Mouse (Mus musculus) kidney, postnatal 0 days (tissue): ENCODE measurements around the gene Gstm5. TPM values are rescaled to one million over a fixed set of nuclear protein-coding genes. Genes with fewer than 3 reads are reported as not detected.
A peak's percentile ranks its signal among the peaks of the same experiment; 100 is the strongest.

ENCODE experiments used
- ATAC-seq: fragments of 200-750 bp; cut with Nextera tagmentation; replicated peaks from 2 replicates; pipeline ENCODE4 v1.8.0; 2017; ENCODE audit warnings: low read depth, moderate number of reproducible peaks, moderate TSS enrichment, moderate library complexity; ENCODE audit not compliant: low FRiP score
- DNase-seq: peaks from one replicate; pipeline ENCODE4 v3.0.0-alpha.2; 2016; ENCODE audit warnings: low spot score
- H3K27ac ChIP-seq: fragments of 300-500 bp; sonication (generic); 2 replicates; pipeline ENCODE4 v1.5.1; 2014; ENCODE audit warnings: mild to moderate bottlenecking
- H3K27me3 ChIP-seq: fragments of 300-500 bp; sonication (generic); 2 replicates; pipeline ENCODE4 v1.6.1; 2014; ENCODE audit warnings: low read length, mixed read lengths; ENCODE audit not compliant: insufficient read depth
- H3K36me3 ChIP-seq: fragments of 300-500 bp; sonication (generic); 2 replicates; pipeline ENCODE4 v1.6.1; 2014; ENCODE audit warnings: low read length, mixed read lengths; ENCODE audit not compliant: insufficient read depth
- H3K4me1 ChIP-seq: fragments of 300-500 bp; sonication (generic); replicated peaks from 2 replicates; pipeline ENCODE4 v1.6.1; 2014; ENCODE audit warnings: antibody characterized with exemption, low read length, mixed read lengths; ENCODE audit not compliant: insufficient read depth
- H3K4me2 ChIP-seq: fragments of 300-500 bp; sonication (generic); 2 replicates; pipeline ENCODE4 v1.6.1; 2014; ENCODE audit warnings: mild to moderate bottlenecking, low read length, moderate library complexity, mixed read lengths
- H3K4me3 ChIP-seq: fragments of 300-500 bp; sonication (generic); replicated peaks from 2 replicates; pipeline ENCODE4 v1.5.1; 2014; ENCODE audit warnings: low read depth, low read length
- H3K9ac ChIP-seq: fragments of 300-500 bp; sonication (generic); 2 replicates; pipeline ENCODE4 v1.6.1; 2014; ENCODE audit warnings: low read depth, low read length
- H3K9me3 ChIP-seq: fragments of 300-500 bp; sonication (generic); replicated peaks from 2 replicates; pipeline ENCODE4 v1.6.1; 2016; ENCODE audit warnings: low read length, inconsistent platforms, mixed read lengths
- CTCF ChIP-seq: IDR thresholded peaks from 2 replicates; pipeline ENCODE4 v1.5.1; 2016; ENCODE audit warnings: antibody characterized with exemption, low read depth, mild to moderate bottlenecking, moderate library complexity
- WGBS: fragments of 180-500 bp; shearing (Covaris S2); extraction: QIAGEN DNeasy Blood & Tissue Kit; methylation state at CpG from one replicate; pipeline ENCODE4 v1.1.7; 2014; 5-methylcytosine and 5-hydroxymethylcytosine counted together
- polyA plus RNA-seq: library from polyadenylated mRNA; unstranded; fragments of >200 nt; fragmentation: Nextera tagmentation; extraction: Ambion mirVana; gene quantifications from 2 replicates; pipeline ENCODE4 v1.2.1, GENCODE M21; 2015

Gene Gstm5
- polyA plus RNA-seq, 1 experiment from 2014 or later, result 258 TPM

DNA sequence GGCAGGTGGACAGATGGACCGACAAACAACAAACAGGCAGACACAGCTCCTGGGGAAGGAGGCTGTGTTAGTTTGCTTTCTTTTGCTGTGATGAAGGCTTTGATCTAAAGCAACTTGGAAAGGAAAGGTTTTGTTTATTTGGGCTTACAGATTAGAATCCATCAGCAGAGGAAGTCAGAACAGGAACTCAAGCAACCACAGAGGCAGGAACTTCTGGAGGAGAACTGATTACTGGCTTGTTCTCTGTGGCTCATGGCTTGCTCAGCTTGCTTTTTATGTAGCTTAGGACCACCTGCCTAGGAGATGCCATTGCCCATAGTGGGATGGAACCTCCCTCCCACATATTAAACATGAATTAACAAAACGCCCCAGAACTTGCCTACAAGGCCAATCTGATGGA is 33.1 kb upstream of the Gstm5 start:
- Histone ChIP-seq H3K4me2 (no peak overlapping the region), H3K4me3 (no peak overlapping the region), H3K27me3 (no peaks in the 10 kb centered on the region), H3K4me1 (no peaks in the 10 kb centered on the region), H3K9me3 (no peaks in the 10 kb centered on the region), H3K36me3 (no peaks in the 10 kb centered on the region), H3K9ac (no peak overlapping the region), H3K27ac (no peak overlapping the region)
- ATAC-seq (no peak), DNase-seq (no peak)
- TF ChIP-seq CTCF, result no peak
- 57% methylated on average over 2 of the region's 2 CpGs for WGBS

DNA sequence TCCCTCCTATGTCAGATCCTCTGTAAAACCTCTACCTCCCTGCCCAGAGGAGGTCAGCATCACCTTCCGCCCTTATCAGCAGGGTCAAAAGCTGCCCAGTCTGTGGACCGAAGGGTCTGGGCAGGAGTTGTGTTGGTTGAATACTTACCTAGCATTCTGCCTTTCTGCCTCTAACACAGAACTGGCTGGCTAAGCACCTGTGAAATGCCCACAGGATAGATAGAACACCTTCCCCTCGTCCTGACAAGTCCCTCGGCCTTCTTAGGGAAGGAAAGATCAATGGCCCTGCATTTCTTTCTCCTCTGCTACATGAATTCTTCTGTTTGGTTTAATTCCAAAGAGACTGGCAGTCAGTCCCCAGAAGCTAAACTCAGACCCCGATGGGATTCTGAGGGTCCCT is 32.1 kb upstream of the Gstm5 start:
- Histone ChIP-seq H3K4me1 (no peaks in the 10 kb centered on the region), H3K4me3 (no peak overlapping the region), H3K27me3 (no peaks in the 10 kb centered on the region), H3K9ac (no peak overlapping the region), H3K27ac (no peak overlapping the region), H3K36me3 (no peaks in the 10 kb centered on the region), H3K4me2 (no peak overlapping the region), H3K9me3 (no peaks in the 10 kb centered on the region)
- TF ChIP-seq CTCF, result no peak
- DNase-seq, result no peak
- ATAC-seq, result no peak
- WGBS, result 83% methylated on average over 5 of the region's 5 CpGs

DNA sequence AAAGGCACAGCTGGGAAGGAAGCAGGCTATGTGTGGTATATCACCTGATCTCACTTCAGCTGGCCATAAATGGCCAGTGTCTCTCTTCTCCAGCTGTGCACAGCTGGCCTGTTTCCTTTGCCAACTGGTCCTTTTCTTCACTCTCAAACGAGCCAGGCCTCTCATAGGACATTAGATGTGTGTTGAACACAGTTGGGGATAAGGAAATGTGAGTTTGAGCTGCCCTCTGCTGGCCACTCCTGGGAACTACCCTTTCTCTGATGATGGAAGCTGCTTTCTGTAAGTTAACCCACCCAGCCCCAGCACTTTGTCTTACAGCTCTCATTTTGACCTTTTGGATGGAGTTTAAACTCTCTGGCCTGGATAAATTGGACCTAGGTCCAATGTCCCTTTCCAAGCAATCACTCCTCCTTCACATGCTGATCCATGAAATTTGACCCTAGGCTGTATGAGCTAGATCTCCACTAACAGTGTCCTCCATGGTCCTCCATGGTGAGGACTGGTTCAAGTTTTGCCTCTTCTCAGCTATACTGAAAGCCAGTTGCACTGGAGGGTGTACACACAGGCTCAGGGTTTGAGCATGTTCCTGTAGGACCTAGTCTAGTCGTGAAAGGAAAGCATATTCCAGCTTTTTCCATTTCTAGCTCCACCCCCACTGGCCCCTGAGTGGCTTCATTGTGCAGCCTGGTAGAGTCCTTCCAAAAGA is 31.6 kb upstream of the Gstm5 start:
- H3K27me3 ChIP-seq, result no peaks in the 10 kb centered on the region
- no peaks in the 10 kb centered on the region for H3K4me1 ChIP-seq
- peak; percentile 97 for TF ChIP-seq CTCF
- H3K9ac ChIP-seq, result no peak overlapping the region
- no peaks in the 10 kb centered on the region for H3K9me3 ChIP-seq
- H3K36me3 ChIP-seq, result no peaks in the 10 kb centered on the region
- DNase-seq (peak; percentile 95), ATAC-seq (peak; percentile 67)
- no peak overlapping the region for H3K4me2 ChIP-seq
- WGBS, result 8% methylated on average over 2 of the region's 2 CpGs
- no peak overlapping the region for H3K27ac ChIP-seq
- no peak overlapping the region for H3K4me3 ChIP-seq

DNA sequence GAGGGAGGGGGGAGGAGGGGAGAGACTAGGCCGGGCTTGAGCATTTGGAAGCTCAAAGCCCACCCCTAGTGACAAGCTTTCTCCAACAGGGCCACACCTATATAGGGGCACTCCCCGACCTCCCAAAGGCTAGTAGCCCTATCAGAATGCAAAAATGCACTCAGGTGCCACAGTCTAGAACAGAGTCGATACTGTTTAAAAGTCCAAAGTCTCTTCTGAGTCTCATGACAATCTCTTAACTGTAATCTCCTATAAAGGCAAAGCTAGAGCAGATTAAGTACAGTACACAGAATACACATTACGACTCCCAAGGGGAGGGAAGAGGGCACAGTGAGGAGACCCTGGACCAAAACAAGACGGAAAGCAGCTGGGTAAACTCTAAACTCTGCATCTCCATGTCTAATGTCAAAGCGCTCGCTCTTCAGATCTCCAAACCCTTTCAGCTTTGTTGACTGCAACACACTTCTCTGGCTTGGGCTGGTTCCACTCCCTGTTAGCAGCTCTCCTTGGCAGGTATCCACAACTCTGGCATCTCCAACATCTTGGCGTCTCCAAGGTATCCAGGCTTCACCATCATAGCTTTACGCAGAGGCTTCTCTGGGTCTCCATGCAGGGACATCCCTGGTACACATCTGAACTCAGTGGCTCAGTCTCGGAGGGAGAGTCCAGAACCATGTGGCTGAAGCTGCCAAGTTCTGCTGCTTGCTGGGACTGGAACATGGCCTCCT is 30.1 kb upstream of the Gstm5 start:
- Histone ChIP-seq H3K36me3 (no peaks in the 10 kb centered on the region), H3K9me3 (no peaks in the 10 kb centered on the region), H3K4me1 (no peaks in the 10 kb centered on the region), H3K27me3 (no peaks in the 10 kb centered on the region), H3K4me3 (no peak overlapping the region), H3K4me2 (no peak overlapping the region), H3K9ac (no peak overlapping the region), H3K27ac (no peak overlapping the region)
- DNase-seq (peak; percentile 40), ATAC-seq (no peak)
- no peak for TF ChIP-seq CTCF
- WGBS, result 62% methylated on average over 10 of the region's 10 CpGs

DNA sequence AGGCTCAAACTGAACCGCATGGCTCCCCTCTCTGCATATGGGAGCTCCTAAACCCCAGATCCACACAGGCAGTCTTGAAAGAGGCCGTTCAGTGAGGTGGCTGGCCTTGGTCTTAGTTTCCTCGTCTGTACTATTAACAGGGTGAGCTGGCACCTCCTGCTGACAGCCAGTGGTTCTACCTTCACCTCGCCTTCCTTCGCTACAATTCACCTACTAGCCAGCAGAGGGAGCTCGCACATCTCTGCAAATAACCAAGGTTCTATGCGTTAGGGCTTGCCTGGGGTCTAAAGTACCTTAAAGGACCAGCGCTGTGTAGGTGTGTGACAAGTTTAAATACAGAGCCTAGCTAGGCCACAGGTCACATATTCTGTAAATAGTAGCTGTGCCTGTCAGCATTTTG is 28.5 kb upstream of the Gstm5 start:
- WGBS, result 5% methylated on average over 8 of the region's 8 CpGs
- Histone ChIP-seq H3K4me1 (no peaks in the 10 kb centered on the region), H3K27ac (no peak overlapping the region), H3K27me3 (no peaks in the 10 kb centered on the region), H3K4me2 (no peak overlapping the region), H3K36me3 (no peaks in the 10 kb centered on the region), H3K9ac (no peak overlapping the region), H3K9me3 (no peaks in the 10 kb centered on the region), H3K4me3 (no peak overlapping the region)
- DNase-seq (peak; percentile 94), ATAC-seq (peak; percentile 67)
- peak; percentile 100 for TF ChIP-seq CTCF

DNA sequence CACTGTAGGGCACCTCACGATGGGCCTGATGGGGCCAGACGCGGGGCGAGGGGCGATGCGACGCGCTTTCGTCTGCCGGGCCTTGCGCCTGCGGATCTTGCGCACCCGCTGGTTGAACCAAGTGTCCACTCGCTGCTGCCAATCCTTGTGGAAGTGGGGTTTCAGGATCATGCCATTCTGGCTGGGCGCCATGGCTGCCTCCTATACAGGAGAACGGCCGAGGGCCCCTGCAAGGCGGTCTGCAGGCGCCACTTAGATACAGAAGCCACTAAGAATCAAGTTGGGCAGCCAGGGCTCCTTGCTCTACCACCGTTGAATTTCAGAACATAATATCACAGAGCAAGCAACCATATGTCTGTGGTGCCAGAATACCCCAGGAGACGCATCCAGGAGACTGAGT is 27.2 kb upstream of the Gstm5 start:
- TF ChIP-seq CTCF, result no peak
- no peak for DNase-seq
- Histone ChIP-seq H3K27ac (no peak overlapping the region), H3K36me3 (no peaks in the 10 kb centered on the region), H3K4me1 (no peaks in the 10 kb centered on the region), H3K9ac (no peak overlapping the region), H3K4me3 (no peak overlapping the region), H3K27me3 (no peaks in the 10 kb centered on the region), H3K4me2 (no peak overlapping the region), H3K9me3 (no peaks in the 10 kb centered on the region)
- WGBS, result 91% methylated on average over 22 of the region's 22 CpGs
- no peak for ATAC-seq
